Mouse (Mus musculus) brown adipose tissue, adult 24 weeks (tissue): ENCODE data around the gene H13. TPM values are rescaled to one million over a fixed set of nuclear protein-coding genes. Genes with fewer than 3 reads are reported as not detected.

ENCODE experiments used
- H3K27ac ChIP-seq: fragments of 200-500 bp; replicated peaks from 2 replicates; pipeline ENCODE4 v1.5.1; 2012; ENCODE audit warnings: low read depth, mild to moderate bottlenecking, low read length
- H3K4me1 ChIP-seq: fragments of 200-500 bp; 2 replicates; pipeline ENCODE4 v1.6.1; 2012; ENCODE audit warnings: low read length, mixed read lengths; ENCODE audit not compliant: control insufficient read depth, insufficient read depth, insufficient read length
- H3K4me3 ChIP-seq: fragments of 200-500 bp; 2 replicates; pipeline ENCODE4 v1.5.1; 2012; ENCODE audit warnings: low read depth, mild to moderate bottlenecking, low read length, moderate library complexity; ENCODE audit not compliant: insufficient read depth
- polyA plus RNA-seq: library from polyadenylated mRNA; stranded (reverse); fragments of >200 nt; gene quantifications from 2 replicates; pipeline ENCODE4 v1.2.4, GENCODE M21; 2012; ENCODE audit not compliant: missing spikeins, insufficient read depth, insufficient read length

The H13 gene
- polyA plus RNA-seq, 1 experiment = 54.9 TPM

- no peak overlapping the region for H3K27ac ChIP-seq
- no peak overlapping the region for H3K4me3 ChIP-seq
- peaks cover 2% of the 10 kb centered on the region; the same call in 1 of the 2 replicates for H3K4me1 ChIP-seq
Measured at GRCm38 (mm10) chr2:152678925-152679324, 9.7 kb downstream of the H13 start.

DNA sequence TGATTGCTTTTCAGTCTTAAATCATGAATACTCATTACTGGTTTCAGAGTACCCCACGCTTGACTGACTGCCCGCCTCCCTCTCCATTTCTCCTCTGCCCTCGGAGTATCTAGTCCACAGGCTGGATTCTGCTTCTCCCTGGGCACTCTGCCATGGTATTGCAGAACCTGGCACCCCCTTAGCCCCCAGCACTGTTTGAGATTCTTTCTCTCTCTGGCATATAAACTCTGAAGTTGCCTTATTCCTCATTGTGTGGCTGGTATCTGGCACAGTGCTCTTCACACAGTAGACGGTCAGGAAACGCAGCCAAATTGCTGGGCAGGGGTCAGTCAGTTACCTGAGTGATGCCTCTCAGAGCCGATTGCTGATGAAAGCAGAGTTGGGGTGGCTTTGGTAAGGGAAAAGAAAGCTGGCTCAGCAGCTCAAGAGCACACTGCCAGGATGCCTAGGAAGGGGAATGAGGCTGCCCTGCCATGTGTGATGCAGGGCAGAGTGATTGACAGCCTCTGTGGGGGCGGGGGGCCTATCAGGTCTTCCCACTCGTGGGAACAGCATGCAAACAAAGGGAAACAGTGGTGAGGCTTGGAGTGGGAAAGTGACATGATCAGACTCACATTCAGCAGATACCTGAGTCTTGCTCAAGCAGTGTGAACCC, 10.6 kb downstream of the H13 start:
- no peaks in the 10 kb centered on the region for H3K4me1 ChIP-seq
- H3K4me3 ChIP-seq = no peak overlapping the region
- no peak overlapping the region for H3K27ac ChIP-seq

DNA sequence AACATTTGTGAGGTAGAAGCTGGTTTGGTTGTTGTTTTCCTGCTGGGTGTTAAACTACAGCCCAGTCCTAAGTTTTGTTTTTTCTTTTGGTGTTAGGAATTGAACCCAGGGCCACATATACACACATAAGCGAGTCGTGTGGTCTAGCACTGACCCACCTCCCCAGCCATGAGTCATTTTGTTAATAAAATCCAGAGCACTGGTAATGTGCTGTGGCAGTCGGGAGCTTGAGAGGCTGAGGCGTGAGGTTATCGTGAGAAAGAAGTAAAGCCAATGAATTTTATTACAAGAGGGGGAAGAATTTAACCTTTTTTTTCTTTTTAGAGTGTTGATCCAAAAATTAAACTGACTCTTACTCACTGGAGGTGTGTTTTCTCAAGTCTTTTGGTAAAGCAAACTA, 13.8 kb downstream of the H13 start:
- Histone ChIP-seq H3K4me1 (no peaks in the 10 kb centered on the region), H3K27ac (no peak overlapping the region), H3K4me3 (no peak overlapping the region)

DNA sequence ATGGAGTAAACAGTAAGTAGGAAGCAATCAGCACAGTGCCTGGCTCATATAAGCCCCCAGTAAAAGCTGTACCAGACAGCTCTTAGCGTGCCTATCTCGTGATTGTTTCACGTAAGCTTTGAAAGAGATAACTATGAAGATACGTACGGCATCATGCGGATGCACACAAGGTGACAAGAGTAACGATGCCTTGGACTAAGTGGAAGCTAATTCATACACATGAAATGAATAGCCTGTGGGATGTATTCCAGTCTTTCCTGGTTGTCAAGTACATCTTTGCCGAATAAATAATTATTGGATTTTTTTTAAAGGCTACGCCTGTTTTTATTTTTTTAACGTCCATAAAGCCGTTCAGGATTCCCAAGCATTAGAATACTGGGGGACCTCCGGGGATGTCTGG, 17.1 kb downstream of the H13 start:
- Histone ChIP-seq H3K4me1 (no peaks in the 10 kb centered on the region), H3K27ac (peak overlapping the region; percentile 35), H3K4me3 (peak overlapping the region; percentile 8; the same call in 1 of the 2 replicates)

GRCm38 (mm10) chr2:152686806-152687267, 17.6 kb downstream of the H13 start, which contains the start of gene Mcts2:
Mcts2 (plus strand) TSS chr2:152687035.
- Histone ChIP-seq H3K4me3 (peak within 1 kb of the TSS; percentile 72), H3K4me1 (no peaks in the 10 kb centered on the region), H3K27ac (peak within 1 kb of the TSS; percentile 76)

- Histone ChIP-seq H3K27ac (peak overlapping the region; percentile 33), H3K4me1 (peaks cover 12% of the 10 kb centered on the region), H3K4me3 (no peak overlapping the region)
Measured at GRCm38 (mm10) chr2:152691564-152692217, 22.4 kb downstream of the H13 start.

- H3K4me1 ChIP-seq = peaks cover 12% of the 10 kb centered on the region
- 0 out of 2 replicates have a peak overlapping the region, but pooled peaks have one; percentile 9 for H3K4me3 ChIP-seq
- peak overlapping the region; percentile 92 for H3K27ac ChIP-seq
Measured at GRCm38 (mm10) chr2:152693233-152693632, 24.0 kb downstream of the H13 start.

DNA sequence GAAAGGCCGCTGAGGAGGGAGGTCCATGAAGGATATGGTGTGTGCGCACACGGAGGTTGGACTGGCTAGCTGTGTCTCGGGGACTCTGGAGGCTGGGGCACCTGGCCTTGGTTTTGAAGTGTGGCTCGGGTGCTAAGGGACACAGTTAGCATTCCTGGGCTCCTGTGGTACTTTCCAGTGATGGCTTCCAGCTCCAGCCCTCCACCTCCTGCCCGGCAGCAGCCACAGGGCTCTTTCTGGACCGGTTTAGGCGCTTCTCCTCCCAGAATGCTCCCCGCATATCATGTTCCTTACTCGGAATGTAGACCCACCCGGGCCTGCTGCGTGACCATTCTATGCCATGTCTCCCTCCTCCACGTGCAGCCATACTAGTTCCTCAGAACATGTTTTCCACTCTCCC, 24.5 kb downstream of the H13 start:
- Histone ChIP-seq H3K4me1 (peaks cover 12% of the 10 kb centered on the region), H3K27ac (peak overlapping the region; percentile 92), H3K4me3 (0 out of 2 replicates have a peak overlapping the region, but pooled peaks have one; percentile 9)

DNA sequence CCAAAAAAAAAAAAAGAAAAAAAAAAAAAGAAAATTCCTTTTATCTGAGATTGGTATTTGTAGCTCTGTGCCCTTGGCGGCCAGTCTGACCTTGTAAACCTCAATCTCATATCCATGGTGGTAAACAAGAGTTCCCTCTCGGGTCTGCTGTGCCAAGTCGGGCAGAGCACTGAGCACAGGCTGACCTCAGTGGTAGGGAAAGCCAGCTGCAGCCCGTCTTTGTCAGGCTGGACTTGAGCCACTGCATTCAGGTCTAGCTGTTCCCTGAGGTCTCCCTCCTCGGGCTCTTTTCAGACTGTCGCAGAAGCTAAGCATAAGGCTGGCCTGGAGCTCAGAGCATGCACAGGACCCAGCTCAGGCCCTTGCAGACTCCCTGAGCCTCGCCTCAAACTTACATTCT, 25.4 kb downstream of the H13 start:
- Histone ChIP-seq H3K4me3 (no peak overlapping the region), H3K27ac (peak overlapping the region; percentile 92)

GRCm38 (mm10) chr2:152696016-152696415, 26.8 kb downstream of the H13 start:
- Histone ChIP-seq H3K4me3 (no peak overlapping the region), H3K27ac (peak overlapping the region; percentile 90), H3K4me1 (peaks cover 12% of the 10 kb centered on the region)

More for the DNA sequence above, 25.4 kb downstream of the H13 start:
- H3K4me1 ChIP-seq = peaks cover 12% of the 10 kb centered on the region

DNA sequence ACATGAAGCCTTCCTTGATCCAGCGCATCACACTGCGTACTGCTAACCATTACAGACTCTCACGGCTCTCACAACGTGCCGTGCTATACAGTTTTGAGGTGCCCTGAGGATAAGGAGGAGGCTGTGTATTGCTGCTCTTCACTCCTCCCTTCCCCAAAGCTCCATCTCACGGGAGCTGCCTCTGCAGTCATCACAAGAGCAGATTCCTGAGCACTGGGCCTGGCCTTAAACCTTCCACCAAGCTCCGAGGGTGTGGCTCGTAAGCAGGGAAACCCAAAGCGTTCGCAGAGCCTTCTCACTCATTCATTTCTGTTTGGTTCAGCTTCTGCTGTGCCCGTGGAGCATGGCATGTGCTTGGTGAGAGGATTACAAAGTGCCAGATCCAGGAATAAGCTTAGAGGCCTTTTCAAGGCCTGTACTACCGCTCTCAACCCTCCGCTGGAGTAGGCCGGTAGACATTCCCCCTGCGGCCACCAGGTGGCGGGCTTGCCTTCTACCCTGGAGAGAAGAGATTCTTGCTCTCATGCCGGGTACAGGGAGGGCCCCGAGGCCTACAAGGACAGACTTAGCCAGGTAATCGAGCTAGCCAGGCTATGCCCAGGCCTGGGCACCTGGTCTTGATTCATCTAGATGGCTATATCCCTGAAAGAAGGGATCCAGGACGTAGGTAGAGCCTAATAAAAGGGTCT, 27.4 kb downstream of the H13 start:
- Histone ChIP-seq H3K27ac (peak overlapping the region; percentile 90), H3K4me1 (peaks cover 12% of the 10 kb centered on the region)

GRCm38 (mm10) chr2:152700138-152700537, 30.9 kb downstream of the H13 start:
- Histone ChIP-seq H3K27ac (no peak overlapping the region), H3K4me3 (no peak overlapping the region), H3K4me1 (peaks cover 4% of the 10 kb centered on the region; the same call in 1 of the 2 replicates)

More for the DNA sequence above, 27.4 kb downstream of the H13 start:
- H3K4me3 ChIP-seq = no peak overlapping the region; the same call in 1 of the 2 replicates

- Histone ChIP-seq H3K4me1 (peaks cover 8% of the 10 kb centered on the region; the same call in 1 of the 2 replicates), H3K27ac (no peak overlapping the region), H3K4me3 (no peak overlapping the region)
Measured at GRCm38 (mm10) chr2:152700725-152701124, 31.5 kb downstream of the H13 start.

GRCm38 (mm10) chr2:152703596-152704255, 34.5 kb downstream of the H13 start:
- Histone ChIP-seq H3K27ac (no peak overlapping the region), H3K4me3 (no peak overlapping the region), H3K4me1 (peaks cover 24% of the 10 kb centered on the region)

GRCm38 (mm10) chr2:152704256-152704605, 35.0 kb downstream of the H13 start:
- peaks cover 28% of the 10 kb centered on the region for H3K4me1 ChIP-seq
- H3K4me3 ChIP-seq = no peak overlapping the region
- H3K27ac ChIP-seq = no peak overlapping the region
